Mouse (Mus musculus): ENCODE measurements around the gene Plcl1.

DNA sequence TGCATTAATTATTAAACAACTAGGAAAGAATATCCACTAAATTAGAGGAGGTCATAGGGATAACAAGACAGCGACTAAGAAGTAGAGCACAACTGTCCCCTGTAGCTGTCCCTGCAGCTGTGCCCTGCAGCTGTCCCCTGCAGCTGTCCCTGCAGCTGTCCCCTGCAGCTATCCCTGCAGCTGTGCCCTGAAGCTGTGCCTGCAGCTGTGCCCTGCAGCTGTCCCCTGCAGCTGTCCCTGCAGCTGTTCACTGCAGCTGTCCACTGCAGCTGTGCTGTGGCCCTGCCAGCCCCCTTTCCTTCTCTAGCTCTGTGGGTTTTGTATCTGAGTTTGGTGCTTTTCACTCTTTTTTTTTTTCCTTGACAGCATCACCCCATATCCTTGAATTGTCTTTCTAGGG, 118.2 kb downstream of the Plcl1 start:
- TF ChIP-seq CTCF (IDR thresholded peaks at IDR 0.05; ENCODE audit: low read depth) (no peak), EP300 (IDR thresholded peaks at IDR 0.05; ENCODE audit: low read depth) (no peak)

All from liver, postnatal 0 days (tissue).